Mouse (Mus musculus): ENCODE data around the gene Atp5j2. TPM values are rescaled to one million over a fixed set of nuclear protein-coding genes. Genes with fewer than 3 reads are reported as not detected.
"Not testable (repeated sequence)": the region's sequence is repeated elsewhere in the genome, so short reads cannot be mapped to it uniquely, and the experiment has no call there.

Gene Atp5j2
- polyA plus RNA-seq, 1 experiment from 2014 or later: 102 TPM

- H3K36me3 ChIP-seq (ENCODE audit: inconsistent target): peaks cover 19% of the 10 kb centered on the region; the same call in 1 of the 2 replicates
- peaks cover under 1% of the 10 kb centered on the region; the same call in 1 of the 2 replicates for H3K79me2 ChIP-seq (ENCODE audit: inconsistent target)
- WGBS (ENCODE audit: missing documents): 91% methylated on average over 4 of the region's 4 CpGs
- no peak overlapping the region for H3K27ac ChIP-seq
- no peak overlapping the region for H3K4me3 ChIP-seq (ENCODE audit: inconsistent target)
Measured at GRCm38 (mm10) chr5:145212216-145212615, 20.4 kb upstream of the Atp5j2 start.

GRCm38 (mm10) chr5:145211340-145211739 lies 19.5 kb upstream of the Atp5j2 start:
- no peak overlapping the region for H3K27ac ChIP-seq
- no peak overlapping the region for H3K4me3 ChIP-seq (ENCODE audit: inconsistent target)
- H3K36me3 ChIP-seq (ENCODE audit: inconsistent target): peaks cover 19% of the 10 kb centered on the region; the same call in 1 of the 2 replicates
- H3K79me2 ChIP-seq (ENCODE audit: inconsistent target): peaks cover 9% of the 10 kb centered on the region; the same call in 1 of the 2 replicates
- 96% methylated on average over 4 of the region's 4 CpGs for WGBS (ENCODE audit: missing documents)

GRCm38 (mm10) chr5:145208391-145208790 lies 16.5 kb upstream of the Atp5j2 start:
- peaks cover 19% of the 10 kb centered on the region; the same call in 1 of the 2 replicates for H3K36me3 ChIP-seq (ENCODE audit: inconsistent target)
- H3K79me2 ChIP-seq (ENCODE audit: inconsistent target): peaks cover 10% of the 10 kb centered on the region; the same call in 1 of the 2 replicates
- H3K27ac ChIP-seq; H3K4me3 ChIP-seq (ENCODE audit: inconsistent target): not testable (repeated sequence)
- WGBS (ENCODE audit: missing documents): 83% methylated on average over 10 of the region's 11 CpGs

- Histone ChIP-seq H3K27ac (no peak overlapping the region), H3K4me3 (ENCODE audit: inconsistent target) (no peak overlapping the region), H3K79me2 (ENCODE audit: inconsistent target) (peaks cover 10% of the 10 kb centered on the region; the same call in 1 of the 2 replicates), H3K36me3 (ENCODE audit: inconsistent target) (peaks cover 15% of the 10 kb centered on the region; the same call in 1 of the 2 replicates)
- 89% methylated on average over 5 of the region's 6 CpGs for WGBS (ENCODE audit: missing documents)
Measured at GRCm38 (mm10) chr5:145207954-145208353, 16.1 kb upstream of the Atp5j2 start.

GRCm38 (mm10) chr5:145207385-145207784 lies 15.5 kb upstream of the Atp5j2 start:
- peaks cover 11% of the 10 kb centered on the region; the same call in 1 of the 2 replicates for H3K36me3 ChIP-seq (ENCODE audit: inconsistent target)

GRCm38 (mm10) chr5:145205041-145205440 lies 13.2 kb upstream of the Atp5j2 start:
- H3K79me2 ChIP-seq (ENCODE audit: inconsistent target): peaks cover 25% of the 10 kb centered on the region
- H3K36me3 ChIP-seq (ENCODE audit: inconsistent target): no peaks in the 10 kb centered on the region
- peak overlapping the region; percentile 71 for H3K4me3 ChIP-seq (ENCODE audit: inconsistent target)
- H3K27ac ChIP-seq: peak overlapping the region; percentile 54
- 20% methylated on average over 9 of the region's 9 CpGs for WGBS (ENCODE audit: missing documents)

More at GRCm38 (mm10) chr5:145207385-145207784, 15.5 kb upstream of the Atp5j2 start:
- no peak overlapping the region for H3K27ac ChIP-seq
- no peak overlapping the region for H3K4me3 ChIP-seq (ENCODE audit: inconsistent target)
- WGBS (ENCODE audit: missing documents): 93% methylated on average over 6 of the region's 6 CpGs
- peaks cover 10% of the 10 kb centered on the region; the same call in 1 of the 2 replicates for H3K79me2 ChIP-seq (ENCODE audit: inconsistent target)

GRCm38 (mm10) chr5:145203936-145204691 lies 12.3 kb upstream of the Atp5j2 start, which contains the start of gene Zkscan5:
Zkscan5 (plus strand) TSS chr5:145204562.
- H3K79me2 ChIP-seq (ENCODE audit: inconsistent target): peaks cover 34% of the 10 kb centered on the region
- H3K27ac ChIP-seq: peak within 1 kb of the TSS; percentile 54
- under 1% methylated on average over 22 of the region's 22 CpGs for WGBS (ENCODE audit: missing documents)
- no peaks in the 10 kb centered on the region for H3K36me3 ChIP-seq (ENCODE audit: inconsistent target)
- peak within 1 kb of the TSS; percentile 71 for H3K4me3 ChIP-seq (ENCODE audit: inconsistent target)

- no peak overlapping the region for H3K27ac ChIP-seq
- H3K36me3 ChIP-seq (ENCODE audit: inconsistent target): no peaks in the 10 kb centered on the region
Measured at GRCm38 (mm10) chr5:145202446-145202845, 10.6 kb upstream of the Atp5j2 start.

GRCm38 (mm10) chr5:145201321-145201991 lies 9.6 kb upstream of the Atp5j2 start, which contains the start of gene Zkscan14:
Zkscan14 (minus strand) TSS chr5:145201868.
- Histone ChIP-seq H3K4me3 (ENCODE audit: inconsistent target) (peak within 1 kb of the TSS; percentile 97), H3K27ac (peak within 1 kb of the TSS; percentile 77), H3K79me2 (ENCODE audit: inconsistent target) (peaks cover 31% of the 10 kb centered on the region), H3K36me3 (ENCODE audit: inconsistent target) (peaks cover 3% of the 10 kb centered on the region)
- WGBS (ENCODE audit: missing documents): under 1% methylated on average over 37 of the region's 37 CpGs

More at GRCm38 (mm10) chr5:145202446-145202845, 10.6 kb upstream of the Atp5j2 start:
- 38% methylated on average over 3 of the region's 3 CpGs for WGBS (ENCODE audit: missing documents)
- Histone ChIP-seq H3K4me3 (ENCODE audit: inconsistent target) (no peak overlapping the region), H3K79me2 (ENCODE audit: inconsistent target) (peaks cover 39% of the 10 kb centered on the region)

- WGBS (ENCODE audit: missing documents): 50% methylated on average over 7 of the region's 7 CpGs
- peak overlapping the region; percentile 97 for H3K4me3 ChIP-seq (ENCODE audit: inconsistent target)
- peaks cover 28% of the 10 kb centered on the region for H3K79me2 ChIP-seq (ENCODE audit: inconsistent target)
- no peak overlapping the region for H3K27ac ChIP-seq
- peaks cover 14% of the 10 kb centered on the region for H3K36me3 ChIP-seq (ENCODE audit: inconsistent target)
Measured at GRCm38 (mm10) chr5:145200387-145200786, 8.5 kb upstream of the Atp5j2 start.

GRCm38 (mm10) chr5:145190875-145191798 lies 725 bp downstream of the Atp5j2 start:
- Histone ChIP-seq H3K4me3 (ENCODE audit: inconsistent target) (peak overlapping the region; percentile 98), H3K36me3 (ENCODE audit: inconsistent target) (peaks cover 38% of the 10 kb centered on the region), H3K79me2 (ENCODE audit: inconsistent target) (peaks cover 55% of the 10 kb centered on the region), H3K27ac (peak overlapping the region; percentile 83)
- WGBS (ENCODE audit: missing documents): 3% methylated on average over 41 of the region's 41 CpGs

- Histone ChIP-seq H3K27ac (peak overlapping the region; percentile 83; the same call in 1 of the 2 replicates), H3K4me3 (ENCODE audit: inconsistent target) (peak overlapping the region; percentile 98), H3K36me3 (ENCODE audit: inconsistent target) (peaks cover 38% of the 10 kb centered on the region), H3K79me2 (ENCODE audit: inconsistent target) (peaks cover 61% of the 10 kb centered on the region)
- 50% methylated on average over 5 of the region's 5 CpGs for WGBS (ENCODE audit: missing documents)
Measured at GRCm38 (mm10) chr5:145190373-145190772, 1.5 kb downstream of the Atp5j2 start.

GRCm38 (mm10) chr5:145189416-145189815 lies 2.4 kb downstream of the Atp5j2 start:
- Histone ChIP-seq H3K36me3 (ENCODE audit: inconsistent target) (peaks cover 35% of the 10 kb centered on the region), H3K79me2 (ENCODE audit: inconsistent target) (peaks cover 66% of the 10 kb centered on the region), H3K4me3 (ENCODE audit: inconsistent target) (no peak overlapping the region), H3K27ac (no peak overlapping the region)
- WGBS (ENCODE audit: missing documents): 85% methylated on average over 6 of the region's 6 CpGs

- H3K36me3 ChIP-seq (ENCODE audit: inconsistent target): peaks cover 69% of the 10 kb centered on the region
- 93% methylated on average over 1 of the region's 2 CpGs for WGBS (ENCODE audit: missing documents)
- H3K4me3 ChIP-seq (ENCODE audit: inconsistent target): no peak overlapping the region
- H3K27ac ChIP-seq: no peak overlapping the region
- peaks cover 63% of the 10 kb centered on the region for H3K79me2 ChIP-seq (ENCODE audit: inconsistent target)
Measured at GRCm38 (mm10) chr5:145185244-145185643, 6.6 kb downstream of the Atp5j2 start.

Measured in macrophage (primary cell).